ENCODE assay signal across 9 mouse cellular contexts in the genomic region with DNA sequence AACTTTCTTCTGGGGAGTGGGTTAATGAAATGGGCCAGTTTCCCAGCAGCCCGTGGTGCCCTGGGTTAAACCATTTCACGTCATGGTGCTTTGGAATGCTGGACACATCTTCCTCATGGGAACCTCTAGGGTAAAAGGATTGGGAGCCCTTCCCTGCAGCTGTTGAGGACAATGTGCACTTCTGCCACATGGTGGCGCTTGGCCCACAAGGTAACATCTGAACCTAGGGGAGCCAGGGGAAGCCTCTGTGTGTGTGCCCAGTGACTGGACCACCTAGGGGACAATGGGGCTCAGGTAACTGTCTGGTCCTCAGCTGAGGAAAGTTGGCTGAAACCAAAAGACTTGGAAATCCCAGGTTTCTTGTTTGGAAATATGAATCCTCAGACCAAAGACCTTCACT. TPM values are rescaled to one million over a fixed set of nuclear protein-coding genes. Genes with fewer than 3 reads are reported as not detected.
DNase-seq lines count a peak whose midpoint lies in the region; ATAC-seq and TF ChIP-seq lines count a peak whose summit lies in the region.
"Had no signal": no experiment of that assay in that cellular context is flagged by ENCODE, and none has a peak within 500 bp of the region (broad histone marks: within the 10 kb centered on the region; RNA-seq: fewer than 3 reads in every experiment).

No protein-coding gene starts in this region.

- TF ChIP-seq CTCF in forebrain, postnatal 0 days (IDR thresholded peaks at IDR 0.05; ENCODE audit: low read depth): peak; percentile 88
- peak; percentile 94 for TF ChIP-seq CTCF in hindbrain, postnatal 0 days (IDR thresholded peaks at IDR 0.05; ENCODE audit: low read depth)

- DNase-seq in heart, adult 11 months: peak; percentile 96
- DNase-seq in cerebellum, adult 11-12 months: peak; percentile 54
- peak; percentile 75 for DNase-seq in forebrain, postnatal 0 days
- DNase-seq in hindbrain, postnatal 0 days (ENCODE audit: low spot score): peak; percentile 89
- DNase-seq in spleen, postnatal 14 days (ENCODE audit: low spot score in 2 of 2): peak; percentile 15 to 43

- no peaks in the 10 kb centered on the region for H3K27me3 ChIP-seq in heart, embryonic 11.5 days (ENCODE audit: control insufficient read depth, insufficient read depth, low read length)
- no peaks in the 10 kb centered on the region for H3K27me3 ChIP-seq in forebrain, postnatal 0 days (ENCODE audit: insufficient read depth, low read length)
- no peaks in the 10 kb centered on the region for H3K27me3 ChIP-seq in hindbrain, postnatal 0 days (ENCODE audit: insufficient read depth, low read length)
- no peaks in the 10 kb centered on the region for H3K27me3 ChIP-seq in limb, embryonic 12.5 days
- H3K27me3 ChIP-seq in myocyte (ENCODE audit: control insufficient read depth, insufficient read depth, insufficient read length): no peaks in the 10 kb centered on the region
- H3K27me3 ChIP-seq: limb, embryonic 15.5 days had no signal

- H3K4me2 ChIP-seq in heart, embryonic 11.5 days: no peak overlapping the region
- H3K4me2 ChIP-seq in forebrain, postnatal 0 days (ENCODE audit: low read depth): no peak overlapping the region
- no peak overlapping the region for H3K4me2 ChIP-seq in hindbrain, postnatal 0 days (ENCODE audit: low read depth, low read length)
- H3K4me2 ChIP-seq in limb, embryonic 12.5 days: no peak overlapping the region
- H3K4me2 ChIP-seq in myocyte (ENCODE audit: low read depth): no peak overlapping the region
- H3K4me2 ChIP-seq: limb, embryonic 15.5 days had no signal

- H3K36me3 ChIP-seq in heart, embryonic 11.5 days (ENCODE audit: control insufficient read depth, insufficient read depth, low read length): no peaks in the 10 kb centered on the region
- peaks cover 11% of the 10 kb centered on the region for H3K36me3 ChIP-seq in forebrain, postnatal 0 days (ENCODE audit: insufficient read depth)
- H3K36me3 ChIP-seq in hindbrain, postnatal 0 days (ENCODE audit: insufficient read depth, low read length): peaks cover 10% of the 10 kb centered on the region; the same call in 1 of the 2 replicates
- H3K36me3 ChIP-seq in limb, embryonic 12.5 days: no peaks in the 10 kb centered on the region
- H3K36me3 ChIP-seq in myocyte (ENCODE audit: control insufficient read depth, insufficient read depth): no peaks in the 10 kb centered on the region
- H3K36me3 ChIP-seq: limb, embryonic 15.5 days had no signal

- no peaks in the 10 kb centered on the region for H3K79me2 ChIP-seq in myocyte (ENCODE audit: control insufficient read depth, insufficient read depth)

- H3K4me3 ChIP-seq in heart, embryonic 11.5 days (ENCODE audit: low read depth, low read length): no peak overlapping the region
- no peak overlapping the region for H3K4me3 ChIP-seq in forebrain, postnatal 0 days (ENCODE audit: low read depth, low read length)
- no peak overlapping the region for H3K4me3 ChIP-seq in hindbrain, postnatal 0 days (ENCODE audit: low read length)
- H3K4me3 ChIP-seq in limb, embryonic 12.5 days (replicated peaks): no peak overlapping the region
- H3K4me3 ChIP-seq in myocyte: no peak overlapping the region
- H3K4me3 ChIP-seq: limb, embryonic 15.5 days had no signal

- no peak overlapping the region for H3ac ChIP-seq in myocyte (ENCODE audit: control insufficient read depth, insufficient read length)

- TF ChIP-seq POLR2A in myocyte (IDR thresholded peaks at IDR 0.05; ENCODE audit: insufficient read length, low read depth): no peak

- WGBS in heart, embryonic 11.5 days (ENCODE audit: insufficient replicate concordance): 5% methylated on average over 3 of the region's 3 CpGs
- WGBS in forebrain, postnatal 0 days: 3% methylated on average over 3 of the region's 3 CpGs
- 5% methylated on average over 3 of the region's 3 CpGs for WGBS in hindbrain, postnatal 0 days
- 10% methylated on average over 3 of the region's 3 CpGs for WGBS in limb, embryonic 12.5 days

- no peak overlapping the region for H3K27ac ChIP-seq in heart, embryonic 11.5 days (ENCODE audit: low read depth, low read length)
- no peak overlapping the region for H3K27ac ChIP-seq in forebrain, postnatal 0 days (ENCODE audit: low read depth, low read length)
- H3K27ac ChIP-seq in hindbrain, postnatal 0 days: no peak overlapping the region
- H3K27ac ChIP-seq in limb, embryonic 12.5 days: no peak overlapping the region
- H3K27ac ChIP-seq: limb, embryonic 15.5 days had no signal

- ATAC-seq in heart, embryonic 11.5 days (replicated peaks; ENCODE audit: insufficient number of reproducible peaks, low FRiP score, low TSS enrichment): no peak
- peak; percentile 67 for ATAC-seq in forebrain, postnatal 0 days
- ATAC-seq in hindbrain, postnatal 0 days: peak; percentile 63
- peak; percentile 52; the same call in 1 of the 2 replicates for ATAC-seq in limb, embryonic 12.5 days (ENCODE audit: insufficient number of reproducible peaks, insufficient read depth, low FRiP score, low TSS enrichment, low read depth)

- no peaks in the 10 kb centered on the region for H3K4me1 ChIP-seq in heart, embryonic 11.5 days (ENCODE audit: control insufficient read depth, insufficient read depth, low read length)
- no peaks in the 10 kb centered on the region for H3K4me1 ChIP-seq in forebrain, postnatal 0 days (ENCODE audit: insufficient read depth)
- H3K4me1 ChIP-seq in hindbrain, postnatal 0 days (ENCODE audit: insufficient read depth, low read length): no peaks in the 10 kb centered on the region
- no peaks in the 10 kb centered on the region for H3K4me1 ChIP-seq in limb, embryonic 12.5 days (replicated peaks)
- H3K4me1 ChIP-seq: limb, embryonic 15.5 days had no signal

- no peaks in the 10 kb centered on the region for H3K9me3 ChIP-seq in heart, embryonic 11.5 days (replicated peaks; ENCODE audit: control insufficient read depth, low read length)
- H3K9me3 ChIP-seq in forebrain, postnatal 0 days (ENCODE audit: low read length): no peaks in the 10 kb centered on the region
- no peaks in the 10 kb centered on the region for H3K9me3 ChIP-seq in hindbrain, postnatal 0 days (ENCODE audit: low read length)
- H3K9me3 ChIP-seq in limb, embryonic 12.5 days: no peaks in the 10 kb centered on the region
- H3K9me3 ChIP-seq: limb, embryonic 15.5 days had no signal

- H3K9ac ChIP-seq in heart, embryonic 11.5 days (ENCODE audit: low read depth, low read length): no peak overlapping the region
- H3K9ac ChIP-seq in forebrain, postnatal 0 days: no peak overlapping the region
- no peak overlapping the region for H3K9ac ChIP-seq in hindbrain, postnatal 0 days (replicated peaks; ENCODE audit: low read length)
- H3K9ac ChIP-seq in limb, embryonic 12.5 days (replicated peaks): no peak overlapping the region
- H3K9ac ChIP-seq: limb, embryonic 15.5 days had no signal

TF ChIP-seq in myocyte, 11 proteins besides CTCF, POLR2A, EP300 and RAD21:
- peak in 2 of 3 experiments; percentile 55 to 58 for TF ChIP-seq MYOD1 (IDR thresholded peaks at IDR 0.05; ENCODE audit: control insufficient read depth in 1 of 3, insufficient read length in 2 of 3, low read depth in 2 of 3)
- no peak for TF ChIP-seq MAX (IDR thresholded peaks at IDR 0.05; ENCODE audit: low read depth)
- no peak for TF ChIP-seq TCF3 (IDR thresholded peaks at IDR 0.05; ENCODE audit: insufficient read length, low read depth)
- TF ChIP-seq MYOG (IDR thresholded peaks at IDR 0.05; ENCODE audit: control insufficient read depth in 1 of 3, insufficient read depth in 1 of 3, insufficient read length in 2 of 3, low read depth in 2 of 3): peak in 2 of 3 experiments; percentile 41 to 47
- TF ChIP-seq REST (IDR thresholded peaks at IDR 0.05; ENCODE audit: insufficient read depth, insufficient read length): no peak
- no peak for TF ChIP-seq CEBPB (IDR thresholded peaks at IDR 0.05; ENCODE audit: insufficient read depth, poor library complexity, severe bottlenecking)

RNA-seq across cellular contexts. Expression of gene 1700019N19Rik, which starts 12.1 kb away (rescaled TPM):
- polyA plus RNA-seq in heart, embryonic 11.5 days (2014; fragmentation: Nextera tagmentation; extraction: Ambion mirVana): not detected in 2 replicates
- not detected in 2 replicates for total RNA-seq in forebrain, postnatal 0 days (2014; rRNA removed)
- not detected in 2 replicates for polyA plus RNA-seq in forebrain, postnatal 0 days (2015; fragmentation: Nextera tagmentation; extraction: Ambion mirVana)
- not detected in 2 replicates for total RNA-seq in hindbrain, postnatal 0 days (2014; rRNA removed)
- polyA plus RNA-seq in hindbrain, postnatal 0 days (2015; fragmentation: Nextera tagmentation; extraction: Ambion mirVana): not detected in 2 replicates
- polyA plus RNA-seq in limb, embryonic 12.5 days (2016; fragmentation: Nextera tagmentation; extraction: Ambion mirVana): not detected in 2 replicates
- polyA plus RNA-seq in myocyte (2012; fragmentation: generic; extraction: Trizol): not detected
- polyA plus RNA-seq: limb, embryonic 15.5 days had no signal

RNA-seq across cellular contexts. Expression of gene Pnliprp2, which starts 46.8 kb away (rescaled TPM):
- 0.26 TPM in 1 of 2 replicates, not detected in the other for polyA plus RNA-seq in heart, embryonic 11.5 days (2014; fragmentation: Nextera tagmentation; extraction: Ambion mirVana)
- 0.08 TPM in 1 of 2 replicates, not detected in the other for total RNA-seq in forebrain, postnatal 0 days (2014; rRNA removed)
- polyA plus RNA-seq in forebrain, postnatal 0 days (2015; fragmentation: Nextera tagmentation; extraction: Ambion mirVana): 0.15 TPM in 1 of 2 replicates, not detected in the other
- not detected in 2 replicates for total RNA-seq in hindbrain, postnatal 0 days (2014; rRNA removed)
- polyA plus RNA-seq in hindbrain, postnatal 0 days (2015; fragmentation: Nextera tagmentation; extraction: Ambion mirVana): not detected in 2 replicates
- 0.18 TPM in 1 of 2 replicates, not detected in the other for polyA plus RNA-seq in limb, embryonic 12.5 days (2016; fragmentation: Nextera tagmentation; extraction: Ambion mirVana)
- not detected for polyA plus RNA-seq in myocyte (2012; fragmentation: generic; extraction: Trizol)

Comparison
In these comparisons a context has a peak if more than half of its experiments do, and no peak if none do; other contexts are left out.
1. DNase-seq: peak in every context shown above with its lines; median percentile 96 in heart, adult 11 months; 89 in hindbrain, postnatal 0 days; 75 in forebrain, postnatal 0 days; 54 in cerebellum, adult 11-12 months; 29 in spleen, postnatal 14 days.